Mouse (Mus musculus) lung, embryonic 16.5 days (tissue): ENCODE data around the gene Pcnx3. TPM values are rescaled to one million over a fixed set of nuclear protein-coding genes. Genes with fewer than 3 reads are reported as not detected.

ENCODE experiments used
- ATAC-seq: fragments of 200-750 bp; cut with Nextera tagmentation; 2 replicates; pipeline ENCODE4 v1.8.0; 2017; ENCODE audit warnings: low read depth, mild to moderate bottlenecking, moderate library complexity
- H3K27ac ChIP-seq: fragments of 300-500 bp; sonication (generic); 2 replicates; pipeline ENCODE4 v1.5.1; 2014; ENCODE audit warnings: mild to moderate bottlenecking, control low read depth, low read length
- H3K27me3 ChIP-seq: fragments of 300-500 bp; sonication (generic); 2 replicates; pipeline ENCODE4 v1.6.1; 2014; ENCODE audit warnings: low read depth, low read length, mixed read lengths; ENCODE audit not compliant: control insufficient read depth, insufficient read depth
- H3K36me3 ChIP-seq: fragments of 300-500 bp; sonication (generic); 2 replicates; pipeline ENCODE4 v1.6.1; 2014; ENCODE audit warnings: low read length; ENCODE audit not compliant: control insufficient read depth, insufficient read depth
- H3K4me1 ChIP-seq: fragments of 300-500 bp; sonication (generic); replicated peaks from 2 replicates; pipeline ENCODE4 v1.6.1; 2014; ENCODE audit warnings: low read length, mixed read lengths; ENCODE audit not compliant: control insufficient read depth, insufficient read depth
- H3K4me2 ChIP-seq: fragments of 300-500 bp; sonication (generic); 2 replicates; pipeline ENCODE4 v1.6.1; 2014; ENCODE audit warnings: low read depth, low read length, control low read depth
- H3K4me3 ChIP-seq: fragments of 300-500 bp; sonication (generic); 2 replicates; pipeline ENCODE4 v1.5.1; 2014; ENCODE audit warnings: mild to moderate bottlenecking, low read length, control low read depth
- H3K9ac ChIP-seq: fragments of 300-500 bp; sonication (generic); 2 replicates; pipeline ENCODE4 v1.6.1; 2014; ENCODE audit warnings: low read length, control low read depth
- H3K9me3 ChIP-seq: fragments of 300-500 bp; sonication (generic); 2 replicates; pipeline ENCODE4 v1.6.1; 2016; ENCODE audit warnings: low read length; ENCODE audit not compliant: control insufficient read depth
- WGBS: fragments of 180-500 bp; shearing (Covaris S2); extraction: QIAGEN DNeasy Blood & Tissue Kit; methylation state at CpG from one replicate; pipeline ENCODE4 v1.1.7; 2014; 5-methylcytosine and 5-hydroxymethylcytosine counted together
- polyA plus RNA-seq: library from polyadenylated mRNA; unstranded; fragments of >200 nt; fragmentation: Nextera tagmentation; extraction: Ambion mirVana; gene quantifications from 2 replicates; pipeline ENCODE4 v1.2.1, GENCODE M21; 2015

The Pcnx3 gene
- polyA plus RNA-seq, 1 experiment from 2014 or later = 18.3 TPM

DNA sequence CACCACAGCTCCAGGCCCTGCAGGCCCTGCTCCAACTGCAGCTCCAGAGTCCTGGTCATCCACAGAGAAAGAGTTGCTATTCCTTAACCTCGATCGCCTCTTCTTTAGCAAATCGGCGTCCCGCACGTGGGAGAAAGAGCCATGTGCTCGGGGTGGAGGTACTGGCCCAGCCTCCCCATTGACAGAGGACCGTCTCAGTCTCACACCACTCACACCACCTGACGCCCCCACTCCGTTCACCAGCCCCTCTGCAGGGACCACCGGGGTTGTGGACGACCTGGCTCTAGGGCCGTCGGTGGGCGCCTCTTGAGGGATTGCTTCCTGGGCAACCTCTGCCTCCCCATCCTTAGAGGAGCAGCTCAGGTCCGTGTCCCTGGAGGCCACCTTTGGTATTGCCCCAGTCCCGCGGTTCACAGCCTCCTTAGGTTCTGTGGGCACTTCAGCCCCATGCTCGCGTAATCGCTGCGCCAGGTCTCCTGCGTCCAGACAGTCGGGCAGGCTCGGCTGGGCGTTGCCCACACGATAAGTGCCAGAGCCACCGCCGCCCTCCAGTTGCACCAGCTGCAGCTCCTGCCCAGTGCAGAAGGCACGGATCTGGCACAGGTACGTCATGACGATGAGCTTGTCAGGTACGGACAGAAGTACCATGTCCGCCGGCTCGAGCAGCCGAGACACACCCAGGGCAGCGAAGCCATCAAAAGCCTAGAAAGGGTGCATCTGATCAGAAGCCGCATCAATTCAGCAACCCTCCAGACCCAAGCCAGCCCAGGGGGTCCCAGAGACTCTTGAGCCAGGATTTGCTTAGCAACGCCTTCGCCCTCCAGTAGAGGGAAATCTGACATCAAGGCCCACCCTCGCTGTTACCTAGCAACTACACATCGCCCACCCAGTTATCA is 27.3 kb upstream of the Pcnx3 start:
- Histone ChIP-seq H3K27me3 (no peaks in the 10 kb centered on the region), H3K9ac (0 out of 2 replicates have a peak overlapping the region, but pooled peaks have one; percentile 25), H3K4me3 (no peak overlapping the region), H3K36me3 (peaks cover 9% of the 10 kb centered on the region), H3K4me2 (peak overlapping the region; percentile 33), H3K4me1 (peaks cover 24% of the 10 kb centered on the region), H3K27ac (no peak overlapping the region), H3K9me3 (no peaks in the 10 kb centered on the region)
- WGBS = 33% methylated on average over 43 of the region's 43 CpGs
- peak; percentile 53 for ATAC-seq

DNA sequence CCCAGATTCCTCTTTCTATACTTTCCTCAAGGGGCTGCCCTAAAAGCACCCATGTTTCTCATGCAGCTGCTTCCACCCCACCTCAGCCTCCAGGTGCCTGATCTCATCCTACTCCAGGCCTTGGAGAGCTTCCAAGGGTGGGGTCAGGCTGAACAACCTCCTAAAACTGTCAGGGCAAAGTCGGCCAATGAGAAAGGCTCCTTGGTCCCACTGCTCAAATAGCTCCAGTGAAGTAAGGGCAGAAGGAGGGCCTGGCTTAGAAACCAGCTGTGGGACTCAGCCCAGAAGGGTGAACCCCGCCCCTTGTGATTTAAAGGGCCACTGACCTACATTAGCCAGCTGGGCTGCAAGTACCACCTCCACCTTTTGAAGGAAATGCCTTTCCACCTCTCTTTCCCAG is 25.0 kb upstream of the Pcnx3 start:
- peak; percentile 88 for ATAC-seq
- H3K27ac ChIP-seq = peak overlapping the region; percentile 77
- peaks cover 24% of the 10 kb centered on the region for H3K4me1 ChIP-seq
- WGBS = 9% methylated on average over 2 of the region's 2 CpGs
- no peak overlapping the region for H3K4me3 ChIP-seq
- peak overlapping the region; percentile 31; the same call in 1 of the 2 replicates for H3K9ac ChIP-seq
- H3K9me3 ChIP-seq = no peaks in the 10 kb centered on the region
- peaks cover 9% of the 10 kb centered on the region for H3K36me3 ChIP-seq
- no peaks in the 10 kb centered on the region for H3K27me3 ChIP-seq
- H3K4me2 ChIP-seq = 0 out of 2 replicates have a peak overlapping the region, but pooled peaks have one; percentile 18

DNA sequence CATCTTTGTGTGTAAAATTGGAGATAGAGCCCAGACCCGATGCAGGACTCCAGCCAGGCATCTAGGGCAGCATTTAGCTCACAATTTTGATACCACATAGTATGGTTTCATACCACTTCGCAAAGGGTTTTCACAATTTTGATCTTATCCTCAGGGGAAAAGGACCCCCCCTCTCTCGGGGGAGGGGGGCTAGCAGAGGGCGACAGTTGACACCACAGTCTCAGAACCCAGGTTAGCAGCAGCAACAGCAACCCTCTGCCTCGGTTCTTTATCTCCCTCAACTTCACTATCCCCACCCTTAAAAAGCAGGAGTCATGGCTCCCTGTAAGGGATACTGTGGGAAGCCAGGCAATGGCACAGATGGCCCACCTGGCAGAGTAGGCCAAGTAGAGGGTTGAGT is 24.5 kb upstream of the Pcnx3 start:
- 64% methylated on average over 5 of the region's 5 CpGs for WGBS
- Histone ChIP-seq H3K27me3 (no peaks in the 10 kb centered on the region), H3K9ac (0 out of 2 replicates have a peak overlapping the region, but pooled peaks have one; percentile 20), H3K9me3 (no peaks in the 10 kb centered on the region), H3K4me3 (no peak overlapping the region), H3K36me3 (peaks cover 13% of the 10 kb centered on the region), H3K4me1 (peaks cover 24% of the 10 kb centered on the region), H3K27ac (peak overlapping the region; percentile 77), H3K4me2 (0 out of 2 replicates have a peak overlapping the region, but pooled peaks have one; percentile 18)
- no peak for ATAC-seq

- Histone ChIP-seq H3K4me1 (peaks cover 24% of the 10 kb centered on the region), H3K9me3 (no peaks in the 10 kb centered on the region), H3K27ac (no peak overlapping the region), H3K4me2 (no peak overlapping the region), H3K27me3 (no peaks in the 10 kb centered on the region), H3K4me3 (no peak overlapping the region), H3K36me3 (peaks cover 19% of the 10 kb centered on the region), H3K9ac (no peak overlapping the region)
- no peak for ATAC-seq
- WGBS = 91% methylated on average over 14 of the region's 14 CpGs
Measured at GRCm38 (mm10) chr19:5711907-5712460, 23.3 kb upstream of the Pcnx3 start.

- 27% methylated on average over 3 of the region's 3 CpGs for WGBS
- no peak overlapping the region for H3K9ac ChIP-seq
Measured at GRCm38 (mm10) chr19:5711218-5711617, 22.5 kb upstream of the Pcnx3 start.

GRCm38 (mm10) chr19:5710581-5710980 is 21.9 kb upstream of the Pcnx3 start:
- Histone ChIP-seq H3K9me3 (no peaks in the 10 kb centered on the region), H3K27ac (no peak overlapping the region), H3K4me2 (no peak overlapping the region), H3K36me3 (peaks cover 19% of the 10 kb centered on the region), H3K4me3 (no peak overlapping the region), H3K27me3 (no peaks in the 10 kb centered on the region), H3K9ac (no peak overlapping the region), H3K4me1 (peaks cover 20% of the 10 kb centered on the region)
- WGBS = 84% methylated on average over 7 of the region's 8 CpGs
- ATAC-seq = no peak

More at GRCm38 (mm10) chr19:5711218-5711617, 22.5 kb upstream of the Pcnx3 start:
- Histone ChIP-seq H3K36me3 (peaks cover 19% of the 10 kb centered on the region), H3K4me2 (no peak overlapping the region), H3K9me3 (no peaks in the 10 kb centered on the region), H3K4me3 (no peak overlapping the region), H3K4me1 (peaks cover 22% of the 10 kb centered on the region), H3K27ac (no peak overlapping the region), H3K27me3 (no peaks in the 10 kb centered on the region)
- ATAC-seq = no peak

GRCm38 (mm10) chr19:5710068-5710467 is 21.4 kb upstream of the Pcnx3 start:
- Histone ChIP-seq H3K9ac (no peak overlapping the region), H3K4me3 (no peak overlapping the region), H3K4me1 (peaks cover 21% of the 10 kb centered on the region), H3K4me2 (no peak overlapping the region), H3K27ac (no peak overlapping the region), H3K9me3 (no peaks in the 10 kb centered on the region), H3K36me3 (peaks cover 19% of the 10 kb centered on the region), H3K27me3 (no peaks in the 10 kb centered on the region)
- 95% methylated on average over 6 of the region's 6 CpGs for whole genome bisulfite sequencing
- no peak for ATAC-seq

DNA sequence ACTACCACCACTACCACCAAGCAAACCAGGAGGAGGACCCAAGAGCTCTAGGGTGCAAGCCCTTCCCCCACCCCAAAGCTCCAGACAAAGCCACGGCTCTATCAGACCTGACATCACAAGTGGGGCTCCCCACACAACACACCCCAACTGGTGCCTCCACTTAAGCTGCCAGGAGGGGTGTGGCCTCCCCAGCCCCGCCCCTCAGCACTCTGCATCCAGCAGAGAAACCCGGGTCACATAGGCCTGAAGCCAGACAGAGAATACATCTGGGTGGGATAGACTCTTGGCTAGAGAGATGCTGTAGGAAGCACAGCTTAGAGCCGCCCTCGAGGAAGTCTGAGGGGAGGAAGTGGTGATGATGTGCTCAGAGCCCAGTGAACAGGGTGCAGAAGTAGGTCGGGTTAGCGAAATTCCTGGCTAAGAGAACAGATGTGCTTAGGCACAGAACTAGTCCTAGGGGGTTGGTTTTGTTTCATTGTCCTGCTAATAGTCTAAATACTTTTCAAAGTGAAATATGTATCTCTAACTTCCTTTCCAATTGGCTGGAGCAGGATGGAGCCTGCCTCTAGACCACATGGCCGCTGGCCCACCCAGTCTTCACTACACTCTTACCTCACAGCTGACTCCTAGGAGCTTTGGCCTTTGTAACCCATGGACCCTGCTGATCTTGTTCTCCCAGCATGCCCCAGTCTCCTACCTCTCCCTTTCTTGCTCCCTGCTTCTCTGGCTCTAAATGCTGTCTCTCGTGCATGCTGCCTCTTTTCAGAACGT is 16.3 kb upstream of the Pcnx3 start:
- Histone ChIP-seq H3K9me3 (no peaks in the 10 kb centered on the region), H3K27ac (peak overlapping the region; percentile 36), H3K36me3 (peaks cover 38% of the 10 kb centered on the region), H3K4me2 (no peak overlapping the region), H3K9ac (peak overlapping the region; percentile 0), H3K27me3 (no peaks in the 10 kb centered on the region), H3K4me3 (no peak overlapping the region), H3K4me1 (peaks cover 15% of the 10 kb centered on the region)
- 31% methylated on average over 10 of the region's 10 CpGs for WGBS
- ATAC-seq = peak; percentile 72
